Mouse (Mus musculus): Measurements from ENCODE around the gene Rps26.
A peak's percentile ranks its signal among the peaks of the same experiment; 100 is the strongest.
"Not testable (repeated sequence)": the region's sequence is repeated elsewhere in the genome, so short reads cannot be mapped to it uniquely, and the experiment has no call there.

Rps26 gene

GRCm38 (mm10) chr10:128640891-128641290 is 14.3 kb upstream of the Rps26 start:
- no peak for DNase-seq (ENCODE audit: low spot score)

GRCm38 (mm10) chr10:128639999-128640398 is 13.5 kb upstream of the Rps26 start:
- no peak for DNase-seq (ENCODE audit: low spot score)

GRCm38 (mm10) chr10:128637011-128637410 is 10.5 kb upstream of the Rps26 start:
- no peak for DNase-seq (ENCODE audit: low spot score)

- no peak for DNase-seq (ENCODE audit: low spot score)
Measured at GRCm38 (mm10) chr10:128636561-128636960, 10.0 kb upstream of the Rps26 start.

GRCm38 (mm10) chr10:128635697-128636096 is 9.2 kb upstream of the Rps26 start:
- no peak for DNase-seq (ENCODE audit: low spot score)

GRCm38 (mm10) chr10:128631571-128631970 is 5.0 kb upstream of the Rps26 start:
- DNase-seq (ENCODE audit: low spot score), result peak; percentile 79

- not testable (repeated sequence) for DNase-seq (ENCODE audit: low spot score)
Measured at GRCm38 (mm10) chr10:128630306-128630705, 3.8 kb upstream of the Rps26 start.

- DNase-seq (ENCODE audit: low spot score), result no peak
Measured at GRCm38 (mm10) chr10:128629746-128630145, 3.2 kb upstream of the Rps26 start.

- DNase-seq (ENCODE audit: low spot score), result no peak
Measured at GRCm38 (mm10) chr10:128627398-128628317, 1.1 kb upstream of the Rps26 start.

- no peak for DNase-seq (ENCODE audit: low spot score)
Measured at GRCm38 (mm10) chr10:128625287-128625894, 1.2 kb downstream of the Rps26 start.

- DNase-seq (ENCODE audit: low spot score), result not testable (repeated sequence)
Measured at GRCm38 (mm10) chr10:128623106-128623613, 3.4 kb downstream of the Rps26 start.

GRCm38 (mm10) chr10:128622702-128623101 is 3.8 kb downstream of the Rps26 start:
- DNase-seq (ENCODE audit: low spot score), result no peak

GRCm38 (mm10) chr10:128621986-128622520 is 4.5 kb downstream of the Rps26 start:
- no peak for DNase-seq (ENCODE audit: low spot score)

- DNase-seq (ENCODE audit: low spot score), result no peak
Measured at GRCm38 (mm10) chr10:128620241-128620640, 6.3 kb downstream of the Rps26 start.

GRCm38 (mm10) chr10:128619148-128619547 is 7.4 kb downstream of the Rps26 start:
- DNase-seq (ENCODE audit: low spot score), result not testable (repeated sequence)

- no peak for DNase-seq (ENCODE audit: low spot score)
Measured at GRCm38 (mm10) chr10:128618570-128618969, 8.0 kb downstream of the Rps26 start.

- not testable (repeated sequence) for DNase-seq (ENCODE audit: low spot score)
Measured at GRCm38 (mm10) chr10:128615798-128616448, 10.6 kb downstream of the Rps26 start.

GRCm38 (mm10) chr10:128614934-128615333 is 11.6 kb downstream of the Rps26 start:
- no peak for DNase-seq (ENCODE audit: low spot score)

- DNase-seq (ENCODE audit: low spot score), result not testable (repeated sequence)
Measured at GRCm38 (mm10) chr10:128613820-128614219, 12.7 kb downstream of the Rps26 start.

- DNase-seq (ENCODE audit: low spot score), result no peak
Measured at GRCm38 (mm10) chr10:128613154-128613440, 13.4 kb downstream of the Rps26 start.

GRCm38 (mm10) chr10:128612433-128613153 is 14.0 kb downstream of the Rps26 start:
- peak; percentile 64 for DNase-seq (ENCODE audit: low spot score)

- DNase-seq (ENCODE audit: low spot score), result no peak
Measured at GRCm38 (mm10) chr10:128606483-128606882, 20.1 kb downstream of the Rps26 start.
